Mouse (Mus musculus): Measurements from ENCODE around the gene Map1lc3b.

DNA sequence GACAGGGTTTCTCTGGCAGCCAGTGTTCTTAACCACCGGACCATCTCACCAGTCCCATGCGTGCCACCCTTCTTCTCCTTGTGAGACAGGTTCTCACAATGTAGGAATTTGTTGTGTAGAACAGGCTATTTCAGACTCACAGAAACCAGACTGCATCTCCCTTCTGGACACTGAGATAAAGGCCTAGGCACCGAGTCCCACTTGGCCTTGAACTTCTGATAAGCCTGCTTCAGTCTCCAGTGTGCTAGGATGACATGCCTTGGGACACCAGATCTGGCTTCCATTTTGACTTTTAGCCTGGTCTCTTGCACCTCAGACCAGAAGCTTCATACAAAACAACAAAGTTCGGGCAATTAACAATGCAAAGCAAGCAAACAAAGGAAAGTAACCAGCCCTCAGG lies 1.4 kb upstream of the Map1lc3b start:
- TF ChIP-seq CTCF (IDR thresholded peaks at IDR 0.05; ENCODE audit: low read depth, low read length) (no peak), POLR2A (IDR thresholded peaks at IDR 0.05; ENCODE audit: insufficient read depth, low read length) (no peak), EP300 (IDR thresholded peaks at IDR 0.05; ENCODE audit: insufficient read depth, low read depth, low read length) (no peak)
